Mouse (Mus musculus) A20 (cell line): Measurements from ENCODE around the gene Fmod.

ENCODE experiments used
- DNase-seq: peaks from one replicate; pipeline ENCODE4 v3.0.0-alpha.2; 2011; ENCODE audit warnings: low read depth, low spot score

The Fmod gene

DNA sequence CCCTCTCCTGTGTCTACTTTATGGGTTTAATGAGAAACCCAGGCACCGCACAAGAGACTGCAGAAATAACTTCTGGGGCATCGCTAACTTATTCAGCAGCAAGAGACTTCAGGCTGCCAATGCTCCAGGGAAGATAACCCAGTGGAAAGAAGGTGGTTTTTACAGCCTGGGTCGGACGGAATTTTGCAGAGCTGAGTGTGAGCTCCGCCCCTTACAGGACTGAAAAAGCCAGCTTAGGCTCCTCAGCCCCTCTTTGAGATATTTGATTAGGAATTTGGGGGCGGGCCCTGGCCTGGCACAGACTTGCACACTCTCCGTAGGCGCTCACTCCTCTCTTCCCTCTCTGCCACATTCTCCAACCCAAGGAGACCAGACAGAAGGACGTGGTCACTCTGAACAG is at the start of gene Fmod:
TSS of gene Fmod (plus strand) at position 83 of the 400 bp plus-strand sequence.
- no peak for DNase-seq

DNA sequence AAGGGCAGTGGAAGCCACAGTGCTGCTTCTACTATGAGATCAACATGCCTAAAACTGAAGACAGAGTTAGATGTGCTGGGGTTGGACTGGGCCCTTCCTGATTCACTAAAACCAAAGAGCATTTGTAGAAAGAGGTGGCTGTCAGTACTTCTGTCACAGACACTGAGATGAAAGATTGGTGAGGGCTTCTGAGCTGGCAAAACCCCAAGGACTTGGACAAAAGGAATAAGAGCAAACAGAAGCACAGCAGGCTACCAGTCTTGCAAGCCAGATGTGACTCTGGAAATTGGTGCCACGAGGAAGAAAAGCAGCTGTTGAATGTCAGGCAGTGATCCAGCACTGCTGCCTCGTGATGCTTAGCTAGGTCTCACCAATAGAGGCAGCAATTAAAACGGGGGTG is 48.2 kb upstream of the Fmod start:
- no peak for DNase-seq

GRCm38 (mm10) chr1:133991277-133991676 is 45.8 kb upstream of the Fmod start:
- no peak for DNase-seq

- DNase-seq, result no peak
These were observed 31.6 kb upstream of the Fmod start for GRCm38 (mm10) chr1:134005490-134005889.

GRCm38 (mm10) chr1:134006105-134006764 is 30.8 kb upstream of the Fmod start:
- no peak for DNase-seq

DNA sequence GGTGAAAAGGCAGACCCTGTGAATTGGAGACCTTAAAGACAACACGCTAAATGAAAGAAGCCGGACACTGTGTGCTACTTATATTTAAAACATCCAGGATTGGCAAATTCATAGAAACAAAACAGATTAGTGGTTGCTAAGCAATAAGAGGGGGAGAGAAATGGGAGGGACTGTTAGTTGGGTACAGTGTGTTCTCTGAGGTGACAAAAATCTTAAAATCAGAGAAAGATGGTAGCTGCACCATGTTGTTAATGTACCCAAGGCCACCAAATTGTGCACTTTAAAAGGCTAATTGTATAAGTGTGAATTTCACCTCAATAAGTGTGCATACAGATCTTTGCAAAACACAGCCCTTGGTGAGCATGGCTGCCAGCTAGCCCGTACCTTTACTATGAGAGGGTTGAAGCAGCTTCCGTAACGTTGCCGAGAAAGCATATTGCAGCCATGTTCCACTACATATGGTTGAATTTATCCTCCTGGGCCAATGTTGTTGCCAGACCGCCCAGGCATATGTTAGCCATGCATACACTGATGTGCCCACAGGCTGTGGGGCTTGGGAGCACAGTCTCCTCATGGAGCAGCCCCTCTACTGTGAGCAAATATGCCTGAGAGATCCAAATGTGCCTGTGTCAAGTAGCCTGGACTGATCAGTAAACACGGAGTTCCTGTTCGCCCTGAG is 12.6 kb upstream of the Fmod start:
- DNase-seq, result no peak

DNA sequence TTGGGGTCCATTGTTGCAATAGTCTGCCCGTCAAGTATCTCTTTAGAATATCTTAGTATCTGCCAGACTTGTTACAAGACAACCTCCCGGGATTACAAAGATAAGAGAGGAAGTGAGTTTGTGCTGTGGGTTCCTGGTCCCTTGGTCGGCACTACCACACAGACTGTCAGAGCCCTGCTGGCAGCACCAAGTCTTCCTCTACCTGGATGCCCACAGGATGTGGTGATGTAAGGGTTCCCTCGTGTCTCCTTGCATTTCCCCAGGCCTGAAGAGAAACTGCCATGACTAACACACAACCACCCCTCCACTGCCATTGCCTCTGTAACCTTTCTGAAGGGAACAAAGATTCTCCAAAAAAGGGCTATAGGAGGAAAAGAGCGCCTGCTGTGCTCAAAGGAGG is 11.1 kb upstream of the Fmod start:
- DNase-seq, result no peak

- no peak for DNase-seq
These were observed 10.3 kb upstream of the Fmod start for GRCm38 (mm10) chr1:134026741-134027140.

- no peak for DNase-seq
These were observed 8.8 kb upstream of the Fmod start for GRCm38 (mm10) chr1:134028161-134028846.

GRCm38 (mm10) chr1:134036492-134036891 is 562 bp upstream of the Fmod start:
- peak; percentile 16 for DNase-seq

- DNase-seq, result no peak
These were observed 1.3 kb downstream of the Fmod start for GRCm38 (mm10) chr1:134038336-134038735.

- no peak for DNase-seq
These were observed 2.3 kb downstream of the Fmod start for GRCm38 (mm10) chr1:134039361-134039760.

DNA sequence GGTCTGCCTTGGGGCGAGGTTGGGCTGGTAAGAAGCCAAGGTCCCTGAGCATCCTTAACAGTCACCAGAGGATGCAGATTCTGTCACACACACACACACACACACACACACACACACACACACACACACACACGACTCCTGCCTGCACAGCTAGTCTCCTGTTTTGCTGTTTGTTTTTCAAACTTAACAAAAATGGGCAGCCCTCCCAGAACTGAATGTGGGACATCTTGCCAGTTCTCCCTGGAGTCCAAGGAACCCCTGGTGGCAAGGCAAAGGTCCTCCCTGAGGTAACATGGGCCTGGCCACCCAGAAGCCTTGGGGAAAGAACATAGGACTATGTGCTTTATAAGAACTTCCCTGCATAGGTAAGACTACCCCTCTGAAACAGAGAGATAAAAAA is 4.8 kb downstream of the Fmod start:
- no peak for DNase-seq

DNA sequence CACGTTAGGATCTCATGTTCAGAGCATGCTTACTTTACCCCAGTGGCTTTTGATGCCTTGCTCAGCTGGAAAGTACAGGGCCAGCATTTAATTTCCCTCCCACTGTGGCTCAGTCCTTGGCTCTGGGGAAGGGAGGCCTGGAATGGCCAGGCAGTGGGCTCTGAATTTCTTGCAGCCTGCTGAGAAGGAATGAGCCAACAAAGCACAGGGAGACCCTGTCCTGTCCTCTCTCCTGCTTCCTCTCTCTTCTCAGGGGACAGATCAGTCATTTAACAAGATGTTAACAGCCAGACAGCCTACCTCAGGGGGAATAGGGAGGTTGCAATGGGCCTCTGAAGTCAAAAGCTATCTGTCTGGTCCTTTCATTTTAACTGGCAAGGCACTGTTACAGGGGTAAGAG is 5.3 kb downstream of the Fmod start:
- DNase-seq, result no peak

- DNase-seq, result no peak
These were observed 7.8 kb downstream of the Fmod start for GRCm38 (mm10) chr1:134044805-134045204.

DNA sequence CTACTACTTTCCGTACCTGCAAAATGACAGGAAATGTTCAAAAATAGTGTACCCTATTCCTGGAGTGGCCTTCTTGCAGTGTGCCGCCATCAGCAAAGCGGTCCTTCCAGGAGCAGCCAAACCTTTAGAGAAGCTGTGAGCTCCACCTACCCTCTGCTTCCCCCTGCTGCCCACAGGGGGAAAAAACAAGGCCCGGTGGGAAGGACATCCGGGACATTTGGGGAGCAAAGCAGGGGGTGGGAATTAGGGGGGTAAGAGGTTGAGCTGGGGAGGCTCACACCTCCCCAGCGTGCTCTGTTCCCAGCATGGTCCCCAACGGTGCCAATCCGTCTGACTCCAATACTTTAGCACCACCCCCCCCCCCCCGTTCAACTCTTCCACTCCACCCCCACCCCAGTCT is 8.9 kb downstream of the Fmod start:
- peak; percentile 58 for DNase-seq

GRCm38 (mm10) chr1:134046387-134046786 is 9.3 kb downstream of the Fmod start:
- no peak for DNase-seq

GRCm38 (mm10) chr1:134047431-134047830 is 10.4 kb downstream of the Fmod start:
- no peak for DNase-seq

DNA sequence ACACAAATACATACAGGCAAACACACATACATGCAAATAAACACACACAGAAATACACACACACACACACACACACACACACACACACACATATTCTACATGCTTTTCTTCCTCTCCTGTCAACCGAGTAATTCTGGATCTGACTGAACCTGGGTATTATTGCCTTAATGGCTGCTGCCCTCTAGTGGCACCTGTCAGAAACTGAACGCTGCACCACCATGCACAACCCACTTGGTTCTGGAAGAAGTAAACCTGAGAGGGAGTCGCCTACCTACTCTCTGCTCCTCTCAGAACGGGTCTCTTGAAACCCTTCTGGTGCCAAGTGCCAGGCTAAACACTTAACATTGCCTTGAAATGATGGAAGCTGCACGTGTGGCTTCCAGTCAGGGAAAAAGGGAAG is 11.7 kb downstream of the Fmod start:
- DNase-seq, result peak; percentile 75

DNA sequence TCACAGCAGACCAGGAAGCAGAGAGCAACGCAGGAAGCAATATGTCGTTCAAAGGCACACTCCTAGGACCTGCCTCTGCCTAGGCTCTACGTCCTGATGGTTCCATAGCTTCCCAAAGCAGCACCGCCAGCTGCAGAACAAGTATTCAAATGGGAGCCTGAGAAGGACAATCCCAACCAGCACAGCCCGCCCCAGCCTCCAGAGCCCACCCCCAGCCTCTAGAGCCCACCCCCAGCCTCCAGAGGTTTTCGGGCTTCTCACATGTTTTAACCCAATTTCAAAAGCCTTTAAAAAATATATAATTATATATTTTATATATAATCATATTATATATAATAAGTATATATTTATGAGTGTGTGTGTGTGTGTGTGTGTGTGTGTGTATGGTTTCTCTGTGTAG is 12.5 kb downstream of the Fmod start:
- DNase-seq, result no peak

- DNase-seq, result peak; percentile 86
These were observed 16.2 kb downstream of the Fmod start for GRCm38 (mm10) chr1:134053207-134053606.

GRCm38 (mm10) chr1:134055058-134055457 is 18.0 kb downstream of the Fmod start:
- DNase-seq, result no peak
